Mouse (Mus musculus): ENCODE measurements at regions not wholly inside any gene's neighbourhood (a gene's known extent, or its start where the extent isn't known, plus 50 kb on each side); places are given as distances from the start of the nearest gene placed in this dataset.
A peak's percentile ranks its signal among the peaks of the same experiment; 100 is the strongest.
"Not testable (repeated sequence)": the region's sequence is repeated elsewhere in the genome, so short reads cannot be mapped to it uniquely, and the experiment has no call there.

GRCm38 (mm10) chr2:166516261-166516660 lies 197.4 kb downstream of the Prex1 start:
- no peak for DNase-seq
- no peak overlapping the region for H3K9ac ChIP-seq
- WGBS: 76% methylated on average over 1 of the region's 1 CpGs
- H3K27ac ChIP-seq (ENCODE audit: low read depth, low read length): no peak overlapping the region
- no peak overlapping the region for H3K4me2 ChIP-seq (ENCODE audit: low read depth)
- H3K4me3 ChIP-seq (ENCODE audit: low read depth, low read length): no peak overlapping the region
- H3K36me3 ChIP-seq (ENCODE audit: insufficient read depth): no peaks in the 10 kb centered on the region
- H3K4me1 ChIP-seq (ENCODE audit: insufficient read depth): peaks cover 4% of the 10 kb centered on the region; the same call in 1 of the 2 replicates
- ATAC-seq: no peak
- H3K9me3 ChIP-seq (ENCODE audit: low read length): no peaks in the 10 kb centered on the region
- no peak for TF ChIP-seq CTCF (IDR thresholded peaks at IDR 0.05; ENCODE audit: low read depth)
- H3K27me3 ChIP-seq (ENCODE audit: insufficient read depth, low read length): peaks cover 14% of the 10 kb centered on the region; the same call in 1 of the 2 replicates

- Histone ChIP-seq H3K27ac (ENCODE audit: low read depth, low read length) (no peak overlapping the region), H3K9ac (no peak overlapping the region), H3K4me3 (ENCODE audit: low read depth, low read length) (no peak overlapping the region), H3K27me3 (ENCODE audit: insufficient read depth, low read length) (peaks cover 9% of the 10 kb centered on the region; the same call in 1 of the 2 replicates), H3K36me3 (ENCODE audit: insufficient read depth) (no peaks in the 10 kb centered on the region), H3K4me1 (ENCODE audit: insufficient read depth) (peaks cover 4% of the 10 kb centered on the region; the same call in 1 of the 2 replicates), H3K9me3 (ENCODE audit: low read length) (no peaks in the 10 kb centered on the region), H3K4me2 (ENCODE audit: low read depth) (no peak overlapping the region)
- WGBS: 61% methylated on average over 8 of the region's 8 CpGs
- ATAC-seq (no peak), DNase-seq (no peak)
- no peak for TF ChIP-seq CTCF (IDR thresholded peaks at IDR 0.05; ENCODE audit: low read depth)
Observed at GRCm38 (mm10) chr2:166514664-166515063, 199.0 kb downstream of the Prex1 start.

- no peak overlapping the region for H3K9ac ChIP-seq
- no peak for ATAC-seq
- no peaks in the 10 kb centered on the region for H3K36me3 ChIP-seq (ENCODE audit: insufficient read depth)
- H3K27me3 ChIP-seq (ENCODE audit: insufficient read depth, low read length): no peaks in the 10 kb centered on the region
- peaks cover 3% of the 10 kb centered on the region; the same call in 1 of the 2 replicates for H3K4me1 ChIP-seq (ENCODE audit: insufficient read depth)
- 81% methylated on average over 8 of the region's 8 CpGs for WGBS
- no peak overlapping the region for H3K4me2 ChIP-seq (ENCODE audit: low read depth)
- no peak for DNase-seq
- H3K27ac ChIP-seq (ENCODE audit: low read depth, low read length): no peak overlapping the region
- 0 out of 2 replicates have a peak, but pooled peaks cover 4% of the 10 kb centered on the region for H3K9me3 ChIP-seq (ENCODE audit: low read length)
- peak; percentile 37 for TF ChIP-seq CTCF (IDR thresholded peaks at IDR 0.05; ENCODE audit: low read depth)
- H3K4me3 ChIP-seq (ENCODE audit: low read depth, low read length): no peak overlapping the region
Observed at GRCm38 (mm10) chr2:166512488-166512887, 201.1 kb downstream of the Prex1 start.

GRCm38 (mm10) chr2:166511477-166511876 lies 202.2 kb downstream of the Prex1 start:
- not testable (repeated sequence) for H3K4me3 ChIP-seq (ENCODE audit: low read depth, low read length); H3K9ac ChIP-seq; DNase-seq; H3K27ac ChIP-seq (ENCODE audit: low read depth, low read length); ATAC-seq; H3K9me3 ChIP-seq (ENCODE audit: low read length); H3K36me3 ChIP-seq (ENCODE audit: insufficient read depth); H3K27me3 ChIP-seq (ENCODE audit: insufficient read depth, low read length); H3K4me1 ChIP-seq (ENCODE audit: insufficient read depth); H3K4me2 ChIP-seq (ENCODE audit: low read depth)
- 77% methylated on average over 3 of the region's 3 CpGs for WGBS

GRCm38 (mm10) chr2:166510776-166511175 lies 202.9 kb downstream of the Prex1 start:
- ATAC-seq: no peak
- H3K27ac ChIP-seq (ENCODE audit: low read depth, low read length): no peak overlapping the region
- H3K9ac ChIP-seq: no peak overlapping the region
- H3K36me3 ChIP-seq (ENCODE audit: insufficient read depth): no peaks in the 10 kb centered on the region
- no peak for DNase-seq
- no peak overlapping the region for H3K4me2 ChIP-seq (ENCODE audit: low read depth)
- H3K27me3 ChIP-seq (ENCODE audit: insufficient read depth, low read length): no peaks in the 10 kb centered on the region
- H3K9me3 ChIP-seq (ENCODE audit: low read length): 0 out of 2 replicates have a peak, but pooled peaks cover 4% of the 10 kb centered on the region
- 82% methylated on average over 4 of the region's 4 CpGs for WGBS
- H3K4me1 ChIP-seq (ENCODE audit: insufficient read depth): no peaks in the 10 kb centered on the region
- no peak overlapping the region for H3K4me3 ChIP-seq (ENCODE audit: low read depth, low read length)
- TF ChIP-seq CTCF (IDR thresholded peaks at IDR 0.05; ENCODE audit: low read depth): no peak

- Histone ChIP-seq H3K36me3 (ENCODE audit: insufficient read depth) (no peaks in the 10 kb centered on the region), H3K4me3 (ENCODE audit: low read depth, low read length) (no peak overlapping the region), H3K27me3 (ENCODE audit: insufficient read depth, low read length) (no peaks in the 10 kb centered on the region), H3K4me2 (ENCODE audit: low read depth) (no peak overlapping the region), H3K9me3 (ENCODE audit: low read length) (0 out of 2 replicates have a peak, but pooled peaks cover 4% of the 10 kb centered on the region), H3K27ac (ENCODE audit: low read depth, low read length) (no peak overlapping the region), H3K4me1 (ENCODE audit: insufficient read depth) (no peaks in the 10 kb centered on the region), H3K9ac (no peak overlapping the region)
- DNase-seq (no peak), ATAC-seq (no peak)
- no peak for TF ChIP-seq CTCF (IDR thresholded peaks at IDR 0.05; ENCODE audit: low read depth)
- WGBS: 91% methylated on average over 10 of the region's 10 CpGs
Observed at GRCm38 (mm10) chr2:166509591-166509990, 204.0 kb downstream of the Prex1 start.

- DNase-seq: no peak
- no peak overlapping the region for H3K4me2 ChIP-seq (ENCODE audit: low read depth)
Observed at GRCm38 (mm10) chr2:166508656-166509420, 204.8 kb downstream of the Prex1 start.

More at GRCm38 (mm10) chr2:166508656-166509420, 204.8 kb downstream of the Prex1 start:
- ATAC-seq: no peak
- H3K36me3 ChIP-seq (ENCODE audit: insufficient read depth): no peaks in the 10 kb centered on the region
- H3K4me3 ChIP-seq (ENCODE audit: low read depth, low read length): no peak overlapping the region
- WGBS: 83% methylated on average over 8 of the region's 8 CpGs
- H3K4me1 ChIP-seq (ENCODE audit: insufficient read depth): no peaks in the 10 kb centered on the region
- no peak overlapping the region for H3K9ac ChIP-seq
- no peak overlapping the region for H3K27ac ChIP-seq (ENCODE audit: low read depth, low read length)
- TF ChIP-seq CTCF (IDR thresholded peaks at IDR 0.05; ENCODE audit: low read depth): no peak
- no peaks in the 10 kb centered on the region for H3K27me3 ChIP-seq (ENCODE audit: insufficient read depth, low read length)
- H3K9me3 ChIP-seq (ENCODE audit: low read length): 0 out of 2 replicates have a peak, but pooled peaks cover 4% of the 10 kb centered on the region

Data from forebrain, postnatal 0 days (tissue).